Mouse (Mus musculus): ENCODE data around the gene Stk38. TPM values are rescaled to one million over a fixed set of nuclear protein-coding genes. Genes with fewer than 3 reads are reported as not detected.

Gene Stk38
- polyA plus RNA-seq, 1 experiment from 2014 or later, result 90.1 TPM

DNA sequence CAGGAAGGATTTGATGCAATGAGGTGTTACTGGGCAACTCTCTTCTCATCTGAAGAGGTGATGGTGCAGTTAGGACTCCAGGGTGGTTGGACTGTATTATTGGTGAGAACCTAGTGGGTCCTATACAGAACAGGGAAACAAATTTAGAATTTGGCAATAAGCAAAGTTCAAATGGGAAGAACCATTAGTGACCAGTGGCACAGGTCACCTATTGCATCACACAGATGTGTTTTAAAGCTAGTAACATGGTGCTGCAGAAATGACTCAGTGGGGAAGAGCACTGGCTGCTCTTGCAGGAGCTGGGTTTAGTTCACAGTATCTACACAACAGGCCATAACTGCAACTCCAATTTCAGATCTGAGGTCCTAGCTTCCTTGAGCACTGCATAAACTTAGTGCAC is 37.7 kb downstream of the Stk38 start:
- no peak overlapping the region for H3K27ac ChIP-seq (ENCODE audit: low read depth, low read length)
- DNase-seq (ENCODE audit: low spot score) (no peak), ATAC-seq (replicated peaks; ENCODE audit: low FRiP score) (no peak)
- no peak overlapping the region for H3K4me2 ChIP-seq
- no peak overlapping the region for H3K9ac ChIP-seq (ENCODE audit: low read depth, low read length)
- H3K4me1 ChIP-seq (replicated peaks; ENCODE audit: control insufficient read depth, insufficient read depth, low read length), result peaks cover 2% of the 10 kb centered on the region; the same call in 1 of the 2 replicates
- no peaks in the 10 kb centered on the region for H3K27me3 ChIP-seq (replicated peaks; ENCODE audit: control insufficient read depth, insufficient read depth, low read length)
- no peak overlapping the region for H3K4me3 ChIP-seq (ENCODE audit: low read depth, low read length)
- peaks cover 37% of the 10 kb centered on the region for H3K36me3 ChIP-seq (ENCODE audit: control insufficient read depth, insufficient read depth, low read length)
- no peaks in the 10 kb centered on the region for H3K9me3 ChIP-seq (ENCODE audit: control insufficient read depth, low read length)

DNA sequence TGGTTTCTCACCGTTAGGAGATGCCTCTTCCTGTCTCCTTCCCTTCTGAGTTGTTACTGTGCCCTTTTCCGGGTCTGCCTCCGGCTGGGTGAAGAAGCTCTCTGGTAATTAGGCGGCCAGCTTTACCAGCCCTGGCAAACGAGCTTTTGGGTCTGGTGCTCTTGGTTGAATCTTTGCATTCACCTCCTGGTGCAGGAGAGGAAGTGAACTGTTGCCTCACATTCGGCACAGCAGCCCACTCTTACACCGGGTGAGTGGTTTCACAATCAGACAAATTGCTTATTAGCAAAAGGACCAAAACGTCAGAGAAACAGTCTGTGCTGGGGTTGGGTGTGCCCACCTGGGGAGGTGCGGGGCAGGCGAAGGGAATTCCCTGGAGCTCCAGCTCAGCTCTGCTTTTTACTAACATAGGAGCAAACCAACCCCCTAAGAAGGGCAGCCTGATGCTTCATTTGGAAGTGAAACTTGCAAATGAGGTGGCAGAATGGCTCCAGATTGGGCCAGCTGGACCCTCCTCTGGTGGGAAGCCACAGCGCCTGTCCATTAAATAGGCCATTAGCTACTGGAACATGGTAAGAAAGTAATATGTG is 40.7 kb downstream of the Stk38 start:
- no peaks in the 10 kb centered on the region for H3K9me3 ChIP-seq (ENCODE audit: control insufficient read depth, low read length)
- H3K27ac ChIP-seq (ENCODE audit: low read depth, low read length), result no peak overlapping the region
- ATAC-seq (replicated peaks; ENCODE audit: low FRiP score) (no peak), DNase-seq (ENCODE audit: low spot score) (no peak)
- 66% methylated on average over 11 of the region's 11 CpGs for WGBS
- H3K4me3 ChIP-seq (ENCODE audit: low read depth, low read length), result no peak overlapping the region
- H3K36me3 ChIP-seq (ENCODE audit: control insufficient read depth, insufficient read depth, low read length), result peaks cover 55% of the 10 kb centered on the region
- H3K9ac ChIP-seq (ENCODE audit: low read depth, low read length), result no peak overlapping the region
- peaks cover 6% of the 10 kb centered on the region for H3K4me1 ChIP-seq (replicated peaks; ENCODE audit: control insufficient read depth, insufficient read depth, low read length)
- no peak overlapping the region for H3K4me2 ChIP-seq
- H3K27me3 ChIP-seq (replicated peaks; ENCODE audit: control insufficient read depth, insufficient read depth, low read length), result no peaks in the 10 kb centered on the region

DNA sequence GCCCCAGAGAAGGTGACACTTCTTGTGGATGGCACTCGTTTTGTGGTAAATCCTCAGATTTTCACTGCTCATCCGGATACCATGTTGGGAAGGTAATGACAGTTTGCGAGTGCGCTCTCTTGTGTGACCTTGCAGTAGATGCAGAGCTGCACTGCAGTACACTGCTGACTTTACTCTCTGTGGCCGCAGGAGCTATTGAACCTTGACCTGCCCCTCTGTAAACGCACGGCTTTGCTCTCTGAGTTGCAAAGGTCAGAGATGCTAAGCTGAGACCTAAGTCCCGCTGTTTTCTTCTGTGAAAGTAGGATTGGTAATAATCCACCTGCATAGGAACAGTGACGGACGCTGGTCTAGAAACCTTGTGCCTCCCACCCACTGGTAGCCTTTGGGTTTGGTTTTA is 46.2 kb downstream of the Stk38 start:
- H3K4me1 ChIP-seq (replicated peaks; ENCODE audit: control insufficient read depth, insufficient read depth, low read length), result peaks cover 21% of the 10 kb centered on the region
- no peak for DNase-seq (ENCODE audit: low spot score)
- ATAC-seq (replicated peaks; ENCODE audit: low FRiP score), result no peak
- peak overlapping the region; percentile 43; the same call in 1 of the 2 replicates for H3K27ac ChIP-seq (ENCODE audit: low read depth, low read length)
- H3K4me3 ChIP-seq (ENCODE audit: low read depth, low read length), result no peak overlapping the region
- H3K9me3 ChIP-seq (ENCODE audit: control insufficient read depth, low read length), result no peaks in the 10 kb centered on the region
- H3K36me3 ChIP-seq (ENCODE audit: control insufficient read depth, insufficient read depth, low read length), result peaks cover 56% of the 10 kb centered on the region
- WGBS, result 81% methylated on average over 10 of the region's 10 CpGs
- no peak overlapping the region for H3K4me2 ChIP-seq
- H3K27me3 ChIP-seq (replicated peaks; ENCODE audit: control insufficient read depth, insufficient read depth, low read length), result no peaks in the 10 kb centered on the region
- H3K9ac ChIP-seq (ENCODE audit: low read depth, low read length), result no peak overlapping the region

DNA sequence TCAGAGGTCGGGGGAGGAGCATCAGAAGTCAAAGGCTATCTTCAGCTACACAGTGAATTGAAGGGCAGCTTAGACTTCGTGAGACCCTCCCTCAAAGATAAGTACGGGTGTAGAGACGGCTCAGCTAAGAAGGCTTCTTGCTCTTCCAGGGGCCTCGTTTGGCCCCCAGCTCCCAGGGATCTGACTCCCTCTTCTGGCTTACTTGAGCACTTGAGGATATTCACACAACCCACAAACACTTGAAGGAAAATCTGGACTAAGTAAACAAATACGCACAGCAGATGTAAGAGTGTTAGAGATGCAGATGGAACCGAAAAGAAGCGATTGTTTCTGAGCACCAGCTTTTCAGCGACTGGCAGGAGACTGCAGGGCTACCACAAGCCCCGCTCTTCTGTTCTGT is 47.2 kb downstream of the Stk38 start:
- 59% methylated on average over 10 of the region's 10 CpGs for WGBS

DNA sequence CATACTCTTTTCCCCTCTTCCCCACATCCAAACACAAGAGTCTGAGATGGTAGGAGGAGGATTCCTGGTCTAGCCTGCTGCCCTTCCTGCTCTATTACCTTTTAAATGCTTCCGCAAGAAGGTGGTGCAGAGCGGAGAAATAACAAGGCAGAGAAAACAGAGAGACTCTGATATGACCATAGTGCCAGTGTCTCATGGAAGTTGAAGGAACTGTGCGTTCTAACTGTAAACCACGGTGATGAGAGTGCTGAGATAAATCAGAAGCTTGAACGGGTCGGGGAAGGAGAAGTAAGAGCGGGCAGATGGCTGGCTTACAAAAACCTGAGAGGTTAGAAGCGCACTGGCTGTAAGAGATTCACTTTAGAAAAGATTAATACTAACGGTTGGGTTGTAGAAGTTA is 53.4 kb downstream of the Stk38 start:
- no peak overlapping the region for H3K27ac ChIP-seq (ENCODE audit: low read depth, low read length)
- no peak for DNase-seq (ENCODE audit: low spot score)
- H3K4me1 ChIP-seq (replicated peaks; ENCODE audit: control insufficient read depth, insufficient read depth, low read length), result peaks cover 23% of the 10 kb centered on the region
- no peak overlapping the region for H3K9ac ChIP-seq (ENCODE audit: low read depth, low read length)
- H3K4me2 ChIP-seq, result peak overlapping the region; percentile 93
- H3K9me3 ChIP-seq (ENCODE audit: control insufficient read depth, low read length), result no peaks in the 10 kb centered on the region
- peak overlapping the region; percentile 20; the same call in 1 of the 2 replicates for H3K4me3 ChIP-seq (ENCODE audit: low read depth, low read length)
- peaks cover 4% of the 10 kb centered on the region; the same call in 1 of the 2 replicates for H3K36me3 ChIP-seq (ENCODE audit: control insufficient read depth, insufficient read depth, low read length)
- ATAC-seq (replicated peaks; ENCODE audit: low FRiP score), result no peak
- H3K27me3 ChIP-seq (replicated peaks; ENCODE audit: control insufficient read depth, insufficient read depth, low read length), result no peaks in the 10 kb centered on the region
- 71% methylated on average over 9 of the region's 9 CpGs for WGBS

More for the DNA sequence above, 47.2 kb downstream of the Stk38 start:
- H3K4me1 ChIP-seq (replicated peaks; ENCODE audit: control insufficient read depth, insufficient read depth, low read length), result peaks cover 21% of the 10 kb centered on the region
- no peaks in the 10 kb centered on the region for H3K27me3 ChIP-seq (replicated peaks; ENCODE audit: control insufficient read depth, insufficient read depth, low read length)
- H3K36me3 ChIP-seq (ENCODE audit: control insufficient read depth, insufficient read depth, low read length), result peaks cover 51% of the 10 kb centered on the region
- ATAC-seq (replicated peaks; ENCODE audit: low FRiP score), result no peak
- H3K4me2 ChIP-seq, result no peak overlapping the region
- no peak for DNase-seq (ENCODE audit: low spot score)
- peak overlapping the region; percentile 25; the same call in 1 of the 2 replicates for H3K27ac ChIP-seq (ENCODE audit: low read depth, low read length)
- H3K9ac ChIP-seq (ENCODE audit: low read depth, low read length), result no peak overlapping the region
- H3K4me3 ChIP-seq (ENCODE audit: low read depth, low read length), result no peak overlapping the region
- no peaks in the 10 kb centered on the region for H3K9me3 ChIP-seq (ENCODE audit: control insufficient read depth, low read length)

DNA sequence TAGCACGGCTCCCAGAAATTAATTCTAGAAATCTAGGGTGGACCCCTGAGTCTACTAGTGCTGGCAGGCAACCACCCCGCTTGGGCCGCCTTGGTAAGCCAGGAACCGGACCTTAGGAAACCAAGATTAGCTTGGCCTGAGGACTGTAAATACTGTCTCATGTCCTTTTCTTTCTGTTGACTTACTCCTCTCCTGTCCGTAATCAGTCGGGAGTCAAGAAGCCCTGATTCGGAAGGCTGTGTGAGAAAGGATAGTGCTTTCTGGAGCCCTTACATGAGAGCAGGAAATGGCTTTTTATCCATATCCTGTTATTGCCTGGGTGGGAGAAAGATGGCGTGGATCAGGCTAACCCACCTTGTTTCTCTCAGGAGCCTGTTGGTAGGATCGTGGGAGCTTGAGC is 54.5 kb downstream of the Stk38 start:
- Histone ChIP-seq H3K9ac (ENCODE audit: low read depth, low read length) (peak overlapping the region; percentile 85), H3K27me3 (replicated peaks; ENCODE audit: control insufficient read depth, insufficient read depth, low read length) (no peaks in the 10 kb centered on the region), H3K4me3 (ENCODE audit: low read depth, low read length) (peak overlapping the region; percentile 60), H3K9me3 (ENCODE audit: control insufficient read depth, low read length) (no peaks in the 10 kb centered on the region), H3K4me2 (peak overlapping the region; percentile 93), H3K36me3 (ENCODE audit: control insufficient read depth, insufficient read depth, low read length) (peaks cover 4% of the 10 kb centered on the region; the same call in 1 of the 2 replicates), H3K4me1 (replicated peaks; ENCODE audit: control insufficient read depth, insufficient read depth, low read length) (peaks cover 21% of the 10 kb centered on the region), H3K27ac (ENCODE audit: low read depth, low read length) (peak overlapping the region; percentile 87)
- ATAC-seq (replicated peaks; ENCODE audit: low FRiP score) (no peak), DNase-seq (ENCODE audit: low spot score) (no peak)
- 8% methylated on average over 9 of the region's 9 CpGs for WGBS

DNA sequence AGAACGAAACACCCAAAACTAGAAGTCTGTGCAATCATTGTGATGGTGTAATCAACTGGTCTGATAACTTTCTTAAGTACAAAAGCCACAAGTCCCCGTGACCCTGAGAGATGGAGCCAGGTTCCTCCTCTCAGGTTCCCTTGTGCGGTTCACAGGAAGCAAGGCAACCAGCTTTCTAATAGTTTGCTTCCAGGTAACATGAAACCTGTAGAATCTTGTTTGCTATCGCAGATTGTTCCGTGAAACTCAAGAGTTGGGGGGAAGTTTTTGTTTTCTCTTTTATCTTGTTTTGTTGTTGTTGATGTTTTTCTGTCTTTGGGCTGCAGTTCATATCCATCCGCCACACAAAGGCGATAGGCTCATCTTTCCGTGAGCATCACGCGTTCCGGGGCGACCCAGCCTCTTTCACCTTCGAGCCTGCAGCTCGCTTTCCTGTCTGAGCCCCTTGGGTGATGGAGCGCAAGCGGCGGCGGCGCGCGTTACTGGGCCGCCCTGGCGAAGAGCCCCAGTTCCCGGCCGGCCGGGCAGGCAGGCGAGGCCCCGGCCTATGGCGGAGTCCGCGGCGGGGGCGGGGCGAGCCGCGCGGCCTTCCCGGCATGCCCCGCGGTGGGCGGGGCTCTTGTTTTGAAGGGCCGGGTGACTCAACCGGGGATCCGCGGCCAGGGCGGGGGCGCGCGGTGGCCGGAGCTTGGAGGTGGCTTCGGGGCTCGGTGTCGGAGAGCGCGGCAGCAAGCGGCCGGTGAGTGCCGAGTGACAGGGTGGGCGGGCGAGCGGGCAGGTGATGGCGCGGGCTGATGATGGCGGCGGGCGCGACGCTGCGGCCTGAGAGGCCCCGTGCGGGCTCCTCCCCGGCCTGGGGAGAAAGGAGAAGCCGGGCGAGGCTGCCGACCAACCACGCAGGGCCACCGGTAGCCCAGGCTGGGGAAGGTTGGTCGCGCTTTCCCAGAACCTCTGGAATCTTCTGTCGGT is 55.7 kb downstream of the Stk38 start, which contains the start of gene Kctd20:
Gene Kctd20 (plus strand): TSS at position 120 of the 969 bp plus-strand sequence.
- Histone ChIP-seq H3K27me3 (replicated peaks; ENCODE audit: control insufficient read depth, insufficient read depth, low read length) (no peaks in the 10 kb centered on the region), H3K4me3 (ENCODE audit: low read depth, low read length) (peak within 1 kb of the TSS; percentile 60), H3K4me2 (peak within 1 kb of the TSS; percentile 93), H3K4me1 (replicated peaks; ENCODE audit: control insufficient read depth, insufficient read depth, low read length) (peaks cover 21% of the 10 kb centered on the region), H3K36me3 (ENCODE audit: control insufficient read depth, insufficient read depth, low read length) (peaks cover 4% of the 10 kb centered on the region; the same call in 1 of the 2 replicates), H3K9ac (ENCODE audit: low read depth, low read length) (peak within 1 kb of the TSS; percentile 85), H3K27ac (ENCODE audit: low read depth, low read length) (peak within 1 kb of the TSS; percentile 87), H3K9me3 (ENCODE audit: control insufficient read depth, low read length) (no peaks in the 10 kb centered on the region)
- ATAC-seq (replicated peaks; ENCODE audit: low FRiP score) (peak; percentile 89), DNase-seq (ENCODE audit: low spot score) (peak; percentile 98)
- WGBS, result under 1% methylated on average over 79 of the region's 80 CpGs

DNA sequence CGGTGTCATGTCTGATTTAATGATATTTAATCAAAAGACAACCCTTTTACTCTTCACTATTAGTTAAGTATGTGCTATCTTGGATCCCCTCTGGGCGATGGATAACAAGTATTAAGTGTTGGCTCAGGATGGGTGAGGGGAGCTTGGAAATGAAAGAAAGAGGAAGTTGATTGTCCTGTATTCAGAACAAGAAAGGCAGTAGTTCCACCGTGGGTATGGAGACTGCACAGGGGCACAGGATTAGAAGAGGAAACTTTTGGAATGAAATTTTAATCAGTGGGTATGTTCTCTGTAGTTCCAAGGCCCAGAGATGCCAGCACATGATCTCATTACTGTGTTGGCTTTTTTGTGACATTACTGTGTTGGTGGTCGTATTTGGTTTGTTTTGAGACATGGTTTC is 57.0 kb downstream of the Stk38 start:
- DNase-seq (ENCODE audit: low spot score), result no peak
- Histone ChIP-seq H3K4me2 (peak overlapping the region; percentile 93), H3K27me3 (replicated peaks; ENCODE audit: control insufficient read depth, insufficient read depth, low read length) (no peaks in the 10 kb centered on the region), H3K36me3 (ENCODE audit: control insufficient read depth, insufficient read depth, low read length) (no peaks in the 10 kb centered on the region), H3K4me3 (ENCODE audit: low read depth, low read length) (no peak overlapping the region), H3K27ac (ENCODE audit: low read depth, low read length) (peak overlapping the region; percentile 87; the same call in 1 of the 2 replicates), H3K4me1 (replicated peaks; ENCODE audit: control insufficient read depth, insufficient read depth, low read length) (peaks cover 21% of the 10 kb centered on the region), H3K9me3 (ENCODE audit: control insufficient read depth, low read length) (no peaks in the 10 kb centered on the region), H3K9ac (ENCODE audit: low read depth, low read length) (no peak overlapping the region)
- no peak for ATAC-seq (replicated peaks; ENCODE audit: low FRiP score)
- 55% methylated on average over 4 of the region's 4 CpGs for WGBS

All from liver, embryonic 11.5 days (tissue).